Mouse (Mus musculus) kidney, postnatal 0 days (tissue): ENCODE data around the gene Clba1. TPM values are rescaled to one million over a fixed set of nuclear protein-coding genes. Genes with fewer than 3 reads are reported as not detected.

Experiments used
- ATAC-seq: fragments of 200-750 bp; cut with Nextera tagmentation; replicated peaks from 2 replicates; pipeline ENCODE4 v1.8.0; 2017; ENCODE audit warnings: low read depth, moderate number of reproducible peaks, moderate TSS enrichment, moderate library complexity; ENCODE audit not compliant: low FRiP score
- DNase-seq: peaks from one replicate; pipeline ENCODE4 v3.0.0-alpha.2; 2016; ENCODE audit warnings: low spot score
- H3K27ac ChIP-seq: fragments of 300-500 bp; sonication (generic); 2 replicates; pipeline ENCODE4 v1.5.1; 2014; ENCODE audit warnings: mild to moderate bottlenecking
- H3K27me3 ChIP-seq: fragments of 300-500 bp; sonication (generic); 2 replicates; pipeline ENCODE4 v1.6.1; 2014; ENCODE audit warnings: low read length, mixed read lengths; ENCODE audit not compliant: insufficient read depth
- H3K36me3 ChIP-seq: fragments of 300-500 bp; sonication (generic); 2 replicates; pipeline ENCODE4 v1.6.1; 2014; ENCODE audit warnings: low read length, mixed read lengths; ENCODE audit not compliant: insufficient read depth
- H3K4me1 ChIP-seq: fragments of 300-500 bp; sonication (generic); replicated peaks from 2 replicates; pipeline ENCODE4 v1.6.1; 2014; ENCODE audit warnings: antibody characterized with exemption, low read length, mixed read lengths; ENCODE audit not compliant: insufficient read depth
- H3K4me2 ChIP-seq: fragments of 300-500 bp; sonication (generic); 2 replicates; pipeline ENCODE4 v1.6.1; 2014; ENCODE audit warnings: mild to moderate bottlenecking, low read length, moderate library complexity, mixed read lengths
- H3K4me3 ChIP-seq: fragments of 300-500 bp; sonication (generic); replicated peaks from 2 replicates; pipeline ENCODE4 v1.5.1; 2014; ENCODE audit warnings: low read depth, low read length
- H3K9ac ChIP-seq: fragments of 300-500 bp; sonication (generic); 2 replicates; pipeline ENCODE4 v1.6.1; 2014; ENCODE audit warnings: low read depth, low read length
- H3K9me3 ChIP-seq: fragments of 300-500 bp; sonication (generic); replicated peaks from 2 replicates; pipeline ENCODE4 v1.6.1; 2016; ENCODE audit warnings: low read length, inconsistent platforms, mixed read lengths
- CTCF ChIP-seq: IDR thresholded peaks from 2 replicates; pipeline ENCODE4 v1.5.1; 2016; ENCODE audit warnings: antibody characterized with exemption, low read depth, mild to moderate bottlenecking, moderate library complexity
- WGBS: fragments of 180-500 bp; shearing (Covaris S2); extraction: QIAGEN DNeasy Blood & Tissue Kit; methylation state at CpG from one replicate; pipeline ENCODE4 v1.1.7; 2014; 5-methylcytosine and 5-hydroxymethylcytosine counted together
- polyA plus RNA-seq: library from polyadenylated mRNA; unstranded; fragments of >200 nt; fragmentation: Nextera tagmentation; extraction: Ambion mirVana; gene quantifications from 2 replicates; pipeline ENCODE4 v1.2.1, GENCODE M21; 2015

The Clba1 gene
- polyA plus RNA-seq, 1 experiment from 2014 or later = 16.0 TPM

GRCm38 (mm10) chr12:112770396-112770795 is 38.3 kb upstream of the Clba1 start:
- no peak overlapping the region for H3K27ac ChIP-seq

GRCm38 (mm10) chr12:112772306-112772705 is 36.4 kb upstream of the Clba1 start:
- Histone ChIP-seq H3K4me3 (no peak overlapping the region), H3K27me3 (no peaks in the 10 kb centered on the region), H3K27ac (no peak overlapping the region), H3K9ac (no peak overlapping the region), H3K4me1 (no peaks in the 10 kb centered on the region), H3K36me3 (no peaks in the 10 kb centered on the region), H3K4me2 (no peak overlapping the region), H3K9me3 (no peaks in the 10 kb centered on the region)
- no peak for TF ChIP-seq CTCF
- 94% methylated on average over 14 of the region's 14 CpGs for WGBS
- ATAC-seq (no peak), DNase-seq (no peak)

More at GRCm38 (mm10) chr12:112770396-112770795, 38.3 kb upstream of the Clba1 start:
- ATAC-seq (no peak), DNase-seq (no peak)
- H3K4me1 ChIP-seq = no peaks in the 10 kb centered on the region
- H3K4me2 ChIP-seq = no peak overlapping the region
- H3K36me3 ChIP-seq = no peaks in the 10 kb centered on the region
- H3K9me3 ChIP-seq = no peaks in the 10 kb centered on the region
- H3K27me3 ChIP-seq = no peaks in the 10 kb centered on the region
- H3K9ac ChIP-seq = no peak overlapping the region
- 75% methylated on average over 4 of the region's 4 CpGs for WGBS
- H3K4me3 ChIP-seq = no peak overlapping the region
- no peak for TF ChIP-seq CTCF

GRCm38 (mm10) chr12:112773366-112773765 is 35.4 kb upstream of the Clba1 start:
- WGBS = 51% methylated on average over 9 of the region's 9 CpGs
- Histone ChIP-seq H3K27me3 (no peaks in the 10 kb centered on the region), H3K36me3 (no peaks in the 10 kb centered on the region), H3K27ac (no peak overlapping the region), H3K4me3 (no peak overlapping the region), H3K4me1 (no peaks in the 10 kb centered on the region), H3K9me3 (no peaks in the 10 kb centered on the region), H3K4me2 (no peak overlapping the region), H3K9ac (no peak overlapping the region)
- no peak for TF ChIP-seq CTCF
- ATAC-seq (no peak), DNase-seq (no peak)

GRCm38 (mm10) chr12:112774026-112774425 is 34.7 kb upstream of the Clba1 start:
- ATAC-seq (no peak), DNase-seq (no peak)
- H3K36me3 ChIP-seq = no peaks in the 10 kb centered on the region
- H3K27me3 ChIP-seq = no peaks in the 10 kb centered on the region
- H3K4me3 ChIP-seq = no peak overlapping the region
- no peak overlapping the region for H3K27ac ChIP-seq
- no peak for TF ChIP-seq CTCF
- H3K9ac ChIP-seq = no peak overlapping the region
- H3K4me2 ChIP-seq = no peak overlapping the region
- no peaks in the 10 kb centered on the region for H3K4me1 ChIP-seq
- 85% methylated on average over 6 of the region's 6 CpGs for WGBS
- H3K9me3 ChIP-seq = no peaks in the 10 kb centered on the region

- Histone ChIP-seq H3K4me1 (no peaks in the 10 kb centered on the region), H3K4me2 (no peak overlapping the region), H3K9ac (no peak overlapping the region), H3K27me3 (no peaks in the 10 kb centered on the region), H3K36me3 (no peaks in the 10 kb centered on the region), H3K4me3 (no peak overlapping the region), H3K9me3 (no peaks in the 10 kb centered on the region), H3K27ac (no peak overlapping the region)
- WGBS = 92% methylated on average over 10 of the region's 10 CpGs
- ATAC-seq (no peak), DNase-seq (no peak)
- TF ChIP-seq CTCF = no peak
Observed at GRCm38 (mm10) chr12:112774481-112774880, 34.3 kb upstream of the Clba1 start.

GRCm38 (mm10) chr12:112791026-112791425 is 17.7 kb upstream of the Clba1 start:
- no peak for DNase-seq
- Histone ChIP-seq H3K27me3 (no peaks in the 10 kb centered on the region), H3K4me1 (no peaks in the 10 kb centered on the region), H3K36me3 (no peaks in the 10 kb centered on the region), H3K27ac (no peak overlapping the region), H3K9me3 (no peaks in the 10 kb centered on the region), H3K4me3 (no peak overlapping the region), H3K9ac (no peak overlapping the region), H3K4me2 (no peak overlapping the region)
- no peak for ATAC-seq
- WGBS = 50% methylated on average over 8 of the region's 8 CpGs
- TF ChIP-seq CTCF = no peak

GRCm38 (mm10) chr12:112793601-112794355 is 15.0 kb upstream of the Clba1 start:
- H3K27ac ChIP-seq = no peak overlapping the region
- no peak for TF ChIP-seq CTCF
- DNase-seq = no peak
- no peak for ATAC-seq
- H3K4me2 ChIP-seq = no peak overlapping the region
- H3K27me3 ChIP-seq = no peaks in the 10 kb centered on the region
- H3K9me3 ChIP-seq = no peaks in the 10 kb centered on the region
- no peak overlapping the region for H3K4me3 ChIP-seq
- no peaks in the 10 kb centered on the region for H3K4me1 ChIP-seq
- no peaks in the 10 kb centered on the region for H3K36me3 ChIP-seq
- no peak overlapping the region for H3K9ac ChIP-seq
- 74% methylated on average over 13 of the region's 13 CpGs for WGBS
